Mouse (Mus musculus) limb, embryonic 10.5 days (tissue): ENCODE measurements around the gene Hdgfl1. TPM values are rescaled to one million over a fixed set of nuclear protein-coding genes. Genes with fewer than 3 reads are reported as not detected.

Source experiments
- DNase-seq: peaks from one replicate; pipeline ENCODE4 v3.0.0-alpha.2; 2017; ENCODE audit warnings: low spot score
- H3K27ac ChIP-seq: fragments of 300-500 bp; sonication (generic); 2 replicates; pipeline ENCODE4 v1.5.1; 2016; ENCODE audit warnings: mild to moderate bottlenecking
- H3K27me3 ChIP-seq: fragments of 300-500 bp; sonication (generic); 2 replicates; pipeline ENCODE4 v1.6.1; 2016; ENCODE audit warnings: low read depth, mild to moderate bottlenecking; ENCODE audit not compliant: poor library complexity, severe bottlenecking
- H3K36me3 ChIP-seq: fragments of 300-500 bp; sonication (generic); 2 replicates; pipeline ENCODE4 v1.6.1; 2016; ENCODE audit warnings: mild to moderate bottlenecking, moderate library complexity
- H3K4me1 ChIP-seq: fragments of 300-500 bp; sonication (generic); 2 replicates; pipeline ENCODE4 v1.6.1; 2016
- H3K4me3 ChIP-seq: fragments of 300-500 bp; sonication (generic); 2 replicates; pipeline ENCODE4 v1.5.1; 2016; ENCODE audit warnings: mild to moderate bottlenecking, moderate library complexity
- H3K9me3 ChIP-seq: fragments of 300-500 bp; sonication (generic); replicated peaks from 2 replicates; pipeline ENCODE4 v1.6.1; 2016; ENCODE audit warnings: mild to moderate bottlenecking
- WGBS: fragments of 180-500 bp; shearing (Covaris S2); methylation state at CpG from one replicate; pipeline ENCODE4 v1.1.7; 2016; 5-methylcytosine and 5-hydroxymethylcytosine counted together
- polyA plus RNA-seq: library from polyadenylated mRNA; unstranded; fragments of >200 nt; fragmentation: Nextera tagmentation; extraction: Ambion mirVana; gene quantifications from 2 replicates; pipeline ENCODE4 v1.2.1, GENCODE M21; 2016

The Hdgfl1 gene
- polyA plus RNA-seq, result not detected in 2 replicates

GRCm38 (mm10) chr13:26769955-26770354 is at the start of gene Hdgfl1:
Gene Hdgfl1, minus strand, starts transcription at chr13:26770165.
- Histone ChIP-seq H3K4me1 (no peaks in the 10 kb centered on the region), H3K27me3 (no peaks in the 10 kb centered on the region), H3K27ac (peak within 1 kb of the TSS; percentile 63; the same call in 1 of the 2 replicates), H3K36me3 (no peaks in the 10 kb centered on the region), H3K4me3 (no peak within 1 kb of the TSS), H3K9me3 (no peaks in the 10 kb centered on the region)
- 96% methylated on average over 16 of the region's 16 CpGs for WGBS
- no peak for DNase-seq

GRCm38 (mm10) chr13:26795460-26795859 is 25.5 kb upstream of the Hdgfl1 start:
- Histone ChIP-seq H3K36me3 (no peaks in the 10 kb centered on the region), H3K27me3 (no peaks in the 10 kb centered on the region), H3K4me3 (no peak overlapping the region), H3K9me3 (no peaks in the 10 kb centered on the region), H3K27ac (no peak overlapping the region), H3K4me1 (no peaks in the 10 kb centered on the region)
- DNase-seq, result no peak
- 91% methylated on average over 3 of the region's 3 CpGs for WGBS

- peak overlapping the region; percentile 63; the same call in 1 of the 2 replicates for H3K27ac ChIP-seq
- H3K4me1 ChIP-seq, result no peaks in the 10 kb centered on the region
- DNase-seq, result no peak
- H3K27me3 ChIP-seq, result no peaks in the 10 kb centered on the region
- 96% methylated on average over 15 of the region's 15 CpGs for WGBS
- H3K4me3 ChIP-seq, result no peak overlapping the region
- no peaks in the 10 kb centered on the region for H3K9me3 ChIP-seq
- no peaks in the 10 kb centered on the region for H3K36me3 ChIP-seq
Observed at GRCm38 (mm10) chr13:26769424-26769823, 541 bp downstream of the Hdgfl1 start.

- WGBS, result 68% methylated on average over 12 of the region's 12 CpGs
- Histone ChIP-seq H3K9me3 (no peaks in the 10 kb centered on the region), H3K4me3 (no peak overlapping the region), H3K36me3 (no peaks in the 10 kb centered on the region), H3K27me3 (no peaks in the 10 kb centered on the region), H3K4me1 (0 out of 2 replicates have a peak, but pooled peaks cover 3% of the 10 kb centered on the region), H3K27ac (no peak overlapping the region)
- no peak for DNase-seq
Observed at GRCm38 (mm10) chr13:26761966-26762803, 7.8 kb downstream of the Hdgfl1 start.

- H3K27me3 ChIP-seq, result no peaks in the 10 kb centered on the region
- H3K4me1 ChIP-seq, result no peaks in the 10 kb centered on the region
- DNase-seq, result no peak
- H3K9me3 ChIP-seq, result no peaks in the 10 kb centered on the region
- H3K36me3 ChIP-seq, result no peaks in the 10 kb centered on the region
- no peak overlapping the region for H3K4me3 ChIP-seq
- no peak overlapping the region for H3K27ac ChIP-seq
Observed at GRCm38 (mm10) chr13:26752863-26753262, 17.1 kb downstream of the Hdgfl1 start.

GRCm38 (mm10) chr13:26752414-26752813 is 17.6 kb downstream of the Hdgfl1 start:
- no peaks in the 10 kb centered on the region for H3K27me3 ChIP-seq
- H3K9me3 ChIP-seq, result no peaks in the 10 kb centered on the region
- WGBS, result 90% methylated on average over 1 of the region's 1 CpGs
- H3K36me3 ChIP-seq, result no peaks in the 10 kb centered on the region
- H3K4me3 ChIP-seq, result no peak overlapping the region
- no peak overlapping the region for H3K27ac ChIP-seq
- no peak for DNase-seq
- H3K4me1 ChIP-seq, result no peaks in the 10 kb centered on the region

- no peaks in the 10 kb centered on the region for H3K9me3 ChIP-seq
- H3K36me3 ChIP-seq, result no peaks in the 10 kb centered on the region
- no peaks in the 10 kb centered on the region for H3K4me1 ChIP-seq
- 93% methylated on average over 2 of the region's 2 CpGs for WGBS
- H3K27ac ChIP-seq, result no peak overlapping the region
- H3K4me3 ChIP-seq, result no peak overlapping the region
- no peaks in the 10 kb centered on the region for H3K27me3 ChIP-seq
- no peak for DNase-seq
Observed at GRCm38 (mm10) chr13:26745760-26746457, 24.1 kb downstream of the Hdgfl1 start.

GRCm38 (mm10) chr13:26745059-26745759 is 24.8 kb downstream of the Hdgfl1 start:
- WGBS, result 88% methylated on average over 5 of the region's 5 CpGs

GRCm38 (mm10) chr13:26744068-26744467 is 25.9 kb downstream of the Hdgfl1 start:
- DNase-seq, result peak; percentile 29
- no peaks in the 10 kb centered on the region for H3K9me3 ChIP-seq

More at GRCm38 (mm10) chr13:26745059-26745759, 24.8 kb downstream of the Hdgfl1 start:
- Histone ChIP-seq H3K9me3 (no peaks in the 10 kb centered on the region), H3K27ac (no peak overlapping the region), H3K36me3 (no peaks in the 10 kb centered on the region), H3K27me3 (no peaks in the 10 kb centered on the region), H3K4me3 (no peak overlapping the region), H3K4me1 (no peaks in the 10 kb centered on the region)
- DNase-seq, result no peak

GRCm38 (mm10) chr13:26734981-26735380 is 35.0 kb downstream of the Hdgfl1 start:
- Histone ChIP-seq H3K4me3 (no peak overlapping the region), H3K36me3 (no peaks in the 10 kb centered on the region), H3K9me3 (no peaks in the 10 kb centered on the region), H3K27ac (no peak overlapping the region), H3K4me1 (peaks cover 5% of the 10 kb centered on the region; the same call in 1 of the 2 replicates), H3K27me3 (no peaks in the 10 kb centered on the region)
- DNase-seq, result peak; percentile 29
- WGBS, result 74% methylated on average over 1 of the region's 1 CpGs

More at GRCm38 (mm10) chr13:26744068-26744467, 25.9 kb downstream of the Hdgfl1 start:
- 53% methylated on average over 1 of the region's 1 CpGs for WGBS
- Histone ChIP-seq H3K27me3 (no peaks in the 10 kb centered on the region), H3K36me3 (no peaks in the 10 kb centered on the region), H3K4me3 (no peak overlapping the region), H3K27ac (no peak overlapping the region), H3K4me1 (no peaks in the 10 kb centered on the region)

- H3K27me3 ChIP-seq, result no peaks in the 10 kb centered on the region
- no peak for DNase-seq
- no peaks in the 10 kb centered on the region for H3K36me3 ChIP-seq
- no peak overlapping the region for H3K27ac ChIP-seq
- H3K4me1 ChIP-seq, result no peaks in the 10 kb centered on the region
- no peak overlapping the region for H3K4me3 ChIP-seq
- WGBS, result 93% methylated on average over 1 of the region's 1 CpGs
- H3K9me3 ChIP-seq, result no peaks in the 10 kb centered on the region
Observed at GRCm38 (mm10) chr13:26724250-26724649, 45.7 kb downstream of the Hdgfl1 start.

GRCm38 (mm10) chr13:26721333-26721732 is 48.6 kb downstream of the Hdgfl1 start:
- 82% methylated on average over 6 of the region's 6 CpGs for WGBS
- Histone ChIP-seq H3K27ac (no peak overlapping the region), H3K4me1 (no peaks in the 10 kb centered on the region), H3K36me3 (no peaks in the 10 kb centered on the region), H3K4me3 (no peak overlapping the region), H3K27me3 (no peaks in the 10 kb centered on the region), H3K9me3 (no peaks in the 10 kb centered on the region)
- DNase-seq, result no peak
